Mouse (Mus musculus) erythroid progenitor cell, adult 5-6 weeks (primary cell): ENCODE results near the gene Rhoc. TPM values are rescaled to one million over a fixed set of nuclear protein-coding genes. Genes with fewer than 3 reads are reported as not detected.

Experiments
- ATAC-seq: replicated peaks from 2 replicates; pipeline ENCODE4 v1.8.0; 2016; ENCODE audit warnings: moderate number of reproducible peaks, mild to moderate bottlenecking, moderate TSS enrichment, inconsistent platforms; ENCODE audit not compliant: poor library complexity, low FRiP score, severe bottlenecking
- total RNA-seq, 2 experiments: library from RNA; stranded (forward) in 1 of 2; stranded (reverse) in 1 of 2; fragments of 150-400 nt in 1 of 2; fragments of 186-747, 209-891 nt in 1 of 2; gene quantifications; 2 replicates each; pipeline versions ENCODE4 v1.2.3 to v1.2.4; 2015 to 2017; ENCODE audit warnings: low replicate concordance in 2 of 2

Rhoc gene
- total RNA-seq, 2 experiments from 2014 or later = 3.9 TPM; not detected in 1

DNA sequence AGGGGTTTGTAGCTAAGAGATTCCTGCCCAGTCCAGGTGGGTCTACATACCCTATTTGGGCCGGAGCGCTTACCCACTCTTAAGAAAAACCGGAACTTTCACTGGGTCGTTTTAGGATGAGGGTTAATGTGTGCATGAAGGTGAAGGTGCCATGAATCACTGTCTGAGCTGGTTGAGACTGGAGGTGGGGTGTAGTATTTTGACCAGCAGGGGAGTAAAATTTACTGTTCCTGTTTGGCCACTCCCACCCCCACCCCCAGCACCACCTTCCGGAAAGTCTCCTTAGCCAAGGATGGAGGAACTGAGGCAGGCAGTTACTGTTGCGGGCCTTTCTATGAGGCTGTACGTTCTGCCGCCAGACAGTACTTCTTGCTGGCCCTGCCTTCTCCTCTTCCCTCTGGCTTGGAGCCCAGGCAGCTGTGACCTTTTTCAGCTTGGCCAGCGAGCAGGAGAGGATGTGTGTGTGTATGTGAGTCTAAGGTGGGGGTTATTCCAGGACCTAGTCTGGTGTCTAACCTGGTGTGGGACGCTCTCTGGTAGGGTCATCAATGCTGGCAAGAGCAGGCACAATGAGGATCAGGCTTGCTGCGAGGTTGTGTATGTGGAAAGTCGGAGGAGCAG lies 6.0 kb upstream of the Rhoc start:
- ATAC-seq = no peak

DNA sequence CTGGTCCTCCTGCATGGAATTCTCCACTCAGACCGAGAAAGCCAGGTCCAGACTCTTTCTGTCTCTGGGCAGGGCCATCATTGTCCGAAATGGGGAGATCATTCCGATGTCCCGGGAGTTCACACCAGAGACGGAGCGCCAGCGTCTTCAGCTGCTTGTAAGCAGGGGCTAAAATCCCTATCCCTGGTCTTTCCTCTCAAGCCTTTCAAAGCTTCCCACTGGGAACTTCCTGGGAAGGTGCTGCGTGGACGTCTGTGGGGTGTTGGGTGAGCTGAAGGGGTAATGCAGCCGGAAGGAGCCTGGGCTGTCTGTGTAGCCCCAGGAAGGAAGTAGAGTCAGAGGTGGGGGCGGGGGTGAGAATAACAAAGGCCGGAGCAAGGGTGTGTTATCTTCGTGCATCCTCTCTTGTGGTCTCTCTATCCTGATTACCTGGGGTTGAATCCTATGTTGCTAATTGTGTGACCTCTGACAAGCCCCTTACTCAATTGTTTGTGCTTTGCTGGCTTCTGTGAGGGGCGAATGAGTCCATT lies 4.1 kb upstream of the Rhoc start:
- ATAC-seq = no peak

DNA sequence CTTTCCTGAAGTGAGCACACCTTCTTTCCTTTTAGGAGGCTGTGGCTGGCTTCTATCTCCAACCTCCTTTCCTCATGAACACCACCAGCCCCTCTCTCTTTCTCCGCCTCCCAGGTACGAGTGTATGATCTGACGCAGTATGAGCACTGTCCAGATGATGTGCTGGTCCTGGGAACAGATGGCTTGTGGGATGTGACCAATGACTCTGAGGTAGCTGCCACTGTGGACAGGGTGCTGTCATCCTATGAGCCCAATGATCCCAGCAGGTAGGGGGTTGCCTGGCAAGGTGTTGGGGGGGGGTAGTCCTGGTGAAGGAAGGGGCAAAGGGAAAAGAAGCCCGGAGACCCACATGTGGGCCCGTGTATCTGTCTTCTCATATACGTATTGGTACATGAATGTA lies 2.9 kb upstream of the Rhoc start:
- ATAC-seq = no peak

- ATAC-seq = no peak
Observed at GRCm38 (mm10) chr3:104788561-104789311, 561 bp downstream of the Rhoc start.

- ATAC-seq = no peak
Observed at GRCm38 (mm10) chr3:104789312-104789605, 1.1 kb downstream of the Rhoc start.

DNA sequence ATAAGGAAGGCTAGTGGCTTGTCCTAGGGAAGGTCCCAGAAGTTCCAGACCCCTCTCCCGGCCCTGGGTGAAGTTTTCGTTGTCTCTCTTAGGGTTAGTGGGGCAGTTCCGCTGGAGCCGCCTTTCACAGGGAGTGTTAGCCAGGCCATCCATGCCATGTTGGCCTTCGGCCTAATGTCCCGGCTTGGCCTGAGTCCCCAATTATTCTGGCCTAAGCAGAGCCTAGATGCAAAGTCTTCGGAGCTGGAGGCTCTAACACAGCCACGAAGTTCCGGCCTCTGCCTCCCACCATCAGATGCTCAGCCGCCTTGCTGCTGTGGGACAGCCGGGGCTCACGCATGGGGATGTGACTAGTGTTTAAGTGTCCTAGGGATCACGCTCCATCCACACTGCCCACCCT lies 1.6 kb downstream of the Rhoc start:
- ATAC-seq = no peak

GRCm38 (mm10) chr3:104790401-104790937 lies 2.3 kb downstream of the Rhoc start:
- ATAC-seq = no peak

GRCm38 (mm10) chr3:104791017-104791416 lies 2.8 kb downstream of the Rhoc start:
- no peak for ATAC-seq

- ATAC-seq = no peak
Observed at GRCm38 (mm10) chr3:104791671-104792070, 3.5 kb downstream of the Rhoc start.

GRCm38 (mm10) chr3:104792360-104793270 lies 4.4 kb downstream of the Rhoc start:
- no peak for ATAC-seq

DNA sequence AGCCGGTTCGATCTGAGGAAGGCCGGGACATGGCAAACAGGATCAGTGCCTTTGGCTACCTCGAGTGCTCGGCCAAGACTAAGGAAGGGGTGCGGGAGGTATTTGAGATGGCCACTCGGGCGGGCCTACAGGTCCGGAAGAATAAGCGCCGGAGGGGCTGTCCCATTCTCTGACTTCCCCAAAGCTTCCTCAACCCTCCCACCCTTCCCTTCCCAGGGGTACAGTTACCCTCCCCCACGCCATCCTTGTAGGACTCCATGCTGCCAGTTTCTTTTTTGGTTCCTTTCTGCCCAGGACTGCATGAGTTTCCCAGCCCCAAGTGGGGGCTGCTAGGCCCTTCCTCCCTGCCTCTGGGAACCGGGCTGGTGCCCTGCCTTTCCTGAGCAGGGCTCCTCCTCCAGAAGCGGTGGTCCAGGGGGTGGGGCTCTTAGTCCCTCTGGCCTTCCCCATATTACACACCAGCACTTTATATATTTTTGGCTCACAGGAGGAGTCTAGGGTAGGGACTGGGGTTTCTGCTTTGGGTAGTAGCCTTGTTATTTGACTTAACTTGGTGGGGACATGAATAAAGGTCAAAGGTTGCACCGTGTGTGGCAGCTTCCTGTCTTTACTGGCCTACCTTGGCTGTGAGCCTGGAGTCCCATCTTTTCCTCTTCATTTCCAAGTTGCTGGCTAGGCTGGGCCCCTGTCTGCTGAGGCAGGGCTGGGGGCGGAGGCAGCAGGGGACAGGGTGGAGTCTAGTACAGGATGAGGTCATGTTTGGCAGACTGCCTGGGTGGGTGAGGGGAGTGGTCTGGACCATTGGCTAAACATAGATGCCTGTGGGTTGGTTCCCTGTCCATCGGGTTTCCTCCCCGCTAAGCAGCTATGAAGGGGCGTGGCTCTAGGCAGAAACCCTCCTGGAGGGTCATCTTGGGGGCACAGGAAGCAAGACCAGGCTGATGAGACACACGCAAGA lies 6.0 kb downstream of the Rhoc start:
- ATAC-seq = no peak

DNA sequence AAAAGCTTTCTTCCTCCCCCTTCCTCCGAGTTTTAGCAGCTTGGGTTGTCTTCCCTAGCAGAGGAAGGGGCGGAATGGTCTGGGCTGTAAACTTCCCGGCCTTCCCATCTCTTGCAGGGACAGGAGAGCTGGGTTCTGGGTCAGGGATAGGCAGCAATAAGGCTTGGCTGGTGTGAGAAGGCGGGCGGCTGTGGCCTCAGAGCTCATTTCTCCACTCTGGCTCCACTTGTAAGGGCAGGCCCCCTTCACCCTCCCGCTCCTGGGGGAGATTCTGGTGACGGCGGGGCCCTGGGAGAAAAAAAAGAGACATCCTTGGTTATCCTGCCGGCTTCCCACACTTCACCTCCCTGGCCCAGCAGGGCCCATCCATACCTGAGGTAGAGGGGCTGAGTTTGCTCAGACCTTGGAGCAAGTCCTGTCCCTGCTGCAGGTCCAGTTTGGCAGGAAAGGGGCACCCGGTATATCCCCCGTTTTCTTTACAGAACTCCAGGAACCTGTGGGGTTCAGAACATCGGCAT lies 6.8 kb downstream of the Rhoc start:
- no peak for ATAC-seq

- ATAC-seq = no peak
Observed at GRCm38 (mm10) chr3:104795661-104796340, 7.6 kb downstream of the Rhoc start.

DNA sequence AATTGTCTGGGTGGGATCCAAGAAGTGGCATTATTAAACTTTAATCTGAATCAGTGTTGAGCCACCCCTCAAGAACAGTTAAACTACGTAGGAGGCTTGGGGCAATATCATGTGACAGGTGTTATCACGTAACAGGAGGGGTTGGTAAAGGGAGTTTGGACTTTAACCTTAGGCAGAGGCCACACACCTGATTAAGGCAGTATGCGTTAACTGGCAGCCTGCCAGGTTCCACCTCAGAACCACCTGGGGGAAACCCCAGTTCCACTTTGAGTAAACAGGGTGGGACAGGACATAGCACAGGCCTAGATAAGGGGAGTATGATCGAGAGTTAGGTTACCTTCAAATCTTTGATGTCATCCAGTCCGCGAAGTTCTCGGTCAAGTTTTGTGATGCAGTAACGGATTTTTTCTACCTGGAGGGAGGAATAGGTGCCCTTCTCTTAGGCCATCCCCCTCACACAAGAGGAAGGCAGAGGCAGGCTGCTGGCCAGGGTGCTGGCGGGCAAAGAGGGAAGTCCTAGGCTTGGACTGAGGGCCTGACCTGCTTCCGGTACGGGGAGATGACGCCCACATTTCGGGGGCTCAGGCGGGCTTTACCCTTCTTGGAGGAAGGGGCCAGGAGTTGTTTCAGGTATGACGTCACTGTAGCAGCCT lies 8.4 kb downstream of the Rhoc start:
- no peak for ATAC-seq

GRCm38 (mm10) chr3:104800681-104801080 lies 12.5 kb downstream of the Rhoc start:
- no peak for ATAC-seq

DNA sequence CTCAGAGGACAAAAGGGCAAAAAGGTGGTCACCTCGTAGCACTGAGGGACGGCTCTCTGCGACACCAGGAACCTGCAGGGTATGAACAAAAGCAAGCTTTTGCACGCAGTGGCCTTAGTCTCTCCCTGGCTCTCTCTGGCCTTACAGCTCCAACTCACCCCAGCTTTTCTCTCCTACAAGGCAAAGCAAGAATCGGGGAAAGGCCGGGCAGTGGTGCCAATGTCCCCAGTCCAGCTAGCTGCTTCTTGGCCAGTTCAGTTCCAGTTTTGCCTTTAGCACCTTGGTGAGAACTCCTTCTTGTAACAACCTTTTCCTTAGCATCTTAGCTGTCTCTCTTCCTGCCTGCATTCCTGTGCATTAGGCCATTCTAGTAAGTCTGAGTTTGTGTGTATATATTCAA lies 13.3 kb downstream of the Rhoc start:
- ATAC-seq = no peak

DNA sequence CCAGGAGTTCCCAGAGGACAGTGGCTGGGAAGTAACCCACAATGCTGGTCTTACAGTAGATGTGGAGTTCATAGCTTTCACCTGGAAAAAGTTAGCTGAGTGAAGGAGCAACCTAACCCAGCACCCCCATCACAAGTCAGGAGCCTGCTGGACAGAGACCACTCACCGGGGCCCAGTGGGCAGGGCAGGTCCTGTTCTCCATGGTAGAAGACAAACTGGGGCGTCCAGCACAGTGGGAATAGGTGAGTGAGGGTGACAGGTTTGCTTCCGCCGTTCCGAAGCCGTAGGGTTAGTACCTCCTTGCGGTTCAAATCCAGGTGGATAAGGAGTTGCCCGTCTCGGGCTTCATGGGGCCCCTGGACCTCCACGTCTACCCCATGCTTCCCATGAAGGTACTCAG lies 16.1 kb downstream of the Rhoc start:
- ATAC-seq = no peak

- no peak for ATAC-seq
Observed at GRCm38 (mm10) chr3:104805539-104805938, 17.4 kb downstream of the Rhoc start.
